9 mouse cellular contexts compared by ENCODE assay signal in genomic region chr19:6297641-6298040, GRCm38 (mm10). TPM values are rescaled to one million over a fixed set of nuclear protein-coding genes. Genes with fewer than 3 reads are reported as not detected.
DNase-seq lines count a peak whose midpoint lies in the region; ATAC-seq and TF ChIP-seq lines count a peak whose summit lies in the region.
"Had no signal": no experiment of that assay in that cellular context is flagged by ENCODE, and none has a peak within 500 bp of the region (broad histone marks: within the 10 kb centered on the region; RNA-seq: fewer than 3 reads in every experiment).

No protein-coding gene starts in this region.

- WGBS in kidney, embryonic 16.5 days: 90% methylated on average over 9 of the region's 9 CpGs
- WGBS in heart, embryonic 12.5 days: 78% methylated on average over 9 of the region's 9 CpGs
- 93% methylated on average over 9 of the region's 9 CpGs for WGBS in midbrain, embryonic 15.5 days

- H3K9me3 ChIP-seq in kidney, embryonic 16.5 days (ENCODE audit: low read length): no peaks in the 10 kb centered on the region
- H3K9me3 ChIP-seq in heart, embryonic 12.5 days (replicated peaks): no peaks in the 10 kb centered on the region
- H3K9me3 ChIP-seq in megakaryocyte, embryonic 14.5 days: no peaks in the 10 kb centered on the region
- no peaks in the 10 kb centered on the region for H3K9me3 ChIP-seq in midbrain, embryonic 15.5 days
- H3K9me3 ChIP-seq: limb, embryonic 12.5 days had no signal

- peak; percentile 43 for DNase-seq in kidney, adult 18-20 months
- peak; percentile 61 to 71 for DNase-seq in adrenal gland, adult 18-20 months (ENCODE audit: low spot score in 2 of 2)
- no peak for DNase-seq in cerebellum, adult 11-12 months
- no peak for DNase-seq in layer of hippocampus, adult 2 months (ENCODE audit: low spot score in 2 of 2)

- no peak overlapping the region for H3K9ac ChIP-seq in kidney, embryonic 16.5 days (replicated peaks; ENCODE audit: low read length)
- peak overlapping the region; percentile 3; the same call in 1 of the 2 replicates for H3K9ac ChIP-seq in heart, embryonic 12.5 days
- H3K9ac ChIP-seq in midbrain, embryonic 15.5 days: no peak overlapping the region
- H3K9ac ChIP-seq: limb, embryonic 12.5 days had no signal

- no peak for TF ChIP-seq CTCF in layer of hippocampus, adult 2 months (conservative IDR thresholded peaks at IDR 0.05)

- no peak overlapping the region for H3K27ac ChIP-seq in kidney, embryonic 16.5 days (ENCODE audit: low read length)
- H3K27ac ChIP-seq in heart, embryonic 12.5 days (ENCODE audit: poor library complexity, severe bottlenecking): peak overlapping the region; percentile 60
- no peak overlapping the region; the same call in 1 of the 2 replicates for H3K27ac ChIP-seq in layer of hippocampus, adult 2 months
- no peak overlapping the region for H3K27ac ChIP-seq in midbrain, embryonic 15.5 days
- H3K27ac ChIP-seq: limb, embryonic 12.5 days had no signal

- H3K4me1 ChIP-seq in kidney, embryonic 16.5 days (ENCODE audit: insufficient read depth, low read length): no peaks in the 10 kb centered on the region
- peaks cover 31% of the 10 kb centered on the region for H3K4me1 ChIP-seq in heart, embryonic 12.5 days (replicated peaks)
- H3K4me1 ChIP-seq in megakaryocyte, embryonic 14.5 days: peaks cover 100% of the 10 kb centered on the region
- H3K4me1 ChIP-seq in midbrain, embryonic 15.5 days: no peaks in the 10 kb centered on the region

- no peak overlapping the region for H3K4me3 ChIP-seq in kidney, embryonic 16.5 days (ENCODE audit: low read length)
- H3K4me3 ChIP-seq in heart, embryonic 12.5 days: no peak overlapping the region
- H3K4me3 ChIP-seq in megakaryocyte, embryonic 14.5 days (replicated peaks): peak overlapping the region; percentile 89
- no peak overlapping the region for H3K4me3 ChIP-seq in layer of hippocampus, adult 2 months
- no peak overlapping the region for H3K4me3 ChIP-seq in midbrain, embryonic 15.5 days
- H3K4me3 ChIP-seq: limb, embryonic 12.5 days had no signal

- peaks cover 54% of the 10 kb centered on the region for H3K36me3 ChIP-seq in kidney, embryonic 16.5 days (ENCODE audit: insufficient read depth, low read length)
- H3K36me3 ChIP-seq in heart, embryonic 12.5 days: peaks cover 75% of the 10 kb centered on the region
- peaks cover 97% of the 10 kb centered on the region for H3K36me3 ChIP-seq in megakaryocyte, embryonic 14.5 days (replicated peaks; ENCODE audit: low read length)
- peaks cover 34% of the 10 kb centered on the region; the same call in 1 of the 2 replicates for H3K36me3 ChIP-seq in midbrain, embryonic 15.5 days (replicated peaks)

- no peak overlapping the region for H3K4me2 ChIP-seq in kidney, embryonic 16.5 days (replicated peaks; ENCODE audit: low read depth, low read length)
- no peak overlapping the region for H3K4me2 ChIP-seq in heart, embryonic 12.5 days
- no peak overlapping the region for H3K4me2 ChIP-seq in midbrain, embryonic 15.5 days
- H3K4me2 ChIP-seq: limb, embryonic 12.5 days had no signal

- no peak for ATAC-seq in kidney, embryonic 16.5 days (ENCODE audit: low FRiP score, low TSS enrichment)
- ATAC-seq in heart, embryonic 12.5 days (ENCODE audit: insufficient number of reproducible peaks, low FRiP score): peak; percentile 82
- no peak for ATAC-seq in midbrain, embryonic 15.5 days (replicated peaks)

- H3K27me3 ChIP-seq in kidney, embryonic 16.5 days (ENCODE audit: insufficient read depth, low read length): no peaks in the 10 kb centered on the region
- no peaks in the 10 kb centered on the region for H3K27me3 ChIP-seq in heart, embryonic 12.5 days (replicated peaks)
- H3K27me3 ChIP-seq in megakaryocyte, embryonic 14.5 days (replicated peaks): no peaks in the 10 kb centered on the region
- no peaks in the 10 kb centered on the region for H3K27me3 ChIP-seq in midbrain, embryonic 15.5 days (replicated peaks)
- H3K27me3 ChIP-seq: limb, embryonic 12.5 days had no signal

RNA-seq across cellular contexts. Expression of gene Cdc42bpg, which starts 8.6 kb away (rescaled TPM):
- 0.80 and 1.5 TPM in 2 replicates for polyA plus RNA-seq in kidney, embryonic 16.5 days (2015; fragmentation: Nextera tagmentation; extraction: Ambion mirVana)
- 10 to 100 TPM; 15.1 to 19.3 TPM for total RNA-seq in adrenal gland, adult 18-20 months (2021)
- 0.34 and 0.44 TPM in 2 replicates for polyA plus RNA-seq in heart, embryonic 12.5 days (2016; fragmentation: Nextera tagmentation; extraction: Ambion mirVana)
- polyA plus RNA-seq in megakaryocyte, embryonic 14.5 days (2012; ENCODE audit: insufficient read depth, low replicate concordance): 4.8 and 6.6 TPM in 2 replicates
- 1 to 10 TPM; 5.0 to 5.6 TPM for total RNA-seq in layer of hippocampus, adult 2 months (2021)
- 0.40 and 0.47 TPM in 2 replicates for polyA plus RNA-seq in midbrain, embryonic 15.5 days (2015; fragmentation: Nextera tagmentation; extraction: Ambion mirVana)

RNA-seq across cellular contexts. Expression of gene Ehd1, which starts 21.1 kb away (rescaled TPM):
- 84.2 and 89.5 TPM in 2 replicates for polyA plus RNA-seq in kidney, embryonic 16.5 days (2015; fragmentation: Nextera tagmentation; extraction: Ambion mirVana)
- total RNA-seq in adrenal gland, adult 18-20 months (2021): 100 to 1,000 TPM; 112 to 157 TPM
- 87.0 and 88.7 TPM in 2 replicates for polyA plus RNA-seq in heart, embryonic 12.5 days (2016; fragmentation: Nextera tagmentation; extraction: Ambion mirVana)
- 474 and 728 TPM in 2 replicates for polyA plus RNA-seq in megakaryocyte, embryonic 14.5 days (2012; ENCODE audit: insufficient read depth, low replicate concordance)
- total RNA-seq in layer of hippocampus, adult 2 months (2021): 10 to 100 TPM; 80.2 to 82.3 TPM
- 107 and 111 TPM in 2 replicates for polyA plus RNA-seq in midbrain, embryonic 15.5 days (2015; fragmentation: Nextera tagmentation; extraction: Ambion mirVana)

RNA-seq across cellular contexts. Expression of gene Men1, which starts 37.1 kb away (rescaled TPM):
- 93.0 and 96.2 TPM in 2 replicates for polyA plus RNA-seq in kidney, embryonic 16.5 days (2015; fragmentation: Nextera tagmentation; extraction: Ambion mirVana)
- total RNA-seq in adrenal gland, adult 18-20 months (2021): 10 to 100 TPM; 48.2 to 54.2 TPM
- 48.7 and 52.1 TPM in 2 replicates for polyA plus RNA-seq in heart, embryonic 12.5 days (2016; fragmentation: Nextera tagmentation; extraction: Ambion mirVana)
- polyA plus RNA-seq in megakaryocyte, embryonic 14.5 days (2012; ENCODE audit: insufficient read depth, low replicate concordance): 70.2 and 174 TPM in 2 replicates
- 10 to 100 TPM; 63.3 to 72.1 TPM for total RNA-seq in layer of hippocampus, adult 2 months (2021)
- 79.8 and 85.6 TPM in 2 replicates for polyA plus RNA-seq in midbrain, embryonic 15.5 days (2015; fragmentation: Nextera tagmentation; extraction: Ambion mirVana)

RNA-seq across cellular contexts. Expression of gene Map4k2, which starts 43.3 kb away (rescaled TPM):
- 25.9 and 28.7 TPM in 2 replicates for polyA plus RNA-seq in kidney, embryonic 16.5 days (2015; fragmentation: Nextera tagmentation; extraction: Ambion mirVana)
- 10 to 100 TPM; 31.1 to 40.1 TPM for total RNA-seq in adrenal gland, adult 18-20 months (2021)
- polyA plus RNA-seq in heart, embryonic 12.5 days (2016; fragmentation: Nextera tagmentation; extraction: Ambion mirVana): 14.1 and 15.7 TPM in 2 replicates
- polyA plus RNA-seq in megakaryocyte, embryonic 14.5 days (2012; ENCODE audit: insufficient read depth, low replicate concordance): 9.3 and 21.8 TPM in 2 replicates
- 100 to 1,000 TPM in 1 of 2 experiments, 10 to 100 TPM in 1; 81.9 to 105 TPM for total RNA-seq in layer of hippocampus, adult 2 months (2021)
- polyA plus RNA-seq in midbrain, embryonic 15.5 days (2015; fragmentation: Nextera tagmentation; extraction: Ambion mirVana): 20.0 and 21.7 TPM in 2 replicates

RNA-seq across cellular contexts. Expression of gene Atg2a, which starts 56.2 kb away (rescaled TPM):
- 12.1 and 13.1 TPM in 2 replicates for polyA plus RNA-seq in kidney, embryonic 16.5 days (2015; fragmentation: Nextera tagmentation; extraction: Ambion mirVana)
- 10 to 100 TPM; 26.4 to 37.1 TPM for total RNA-seq in adrenal gland, adult 18-20 months (2021)
- 10.9 and 13.0 TPM in 2 replicates for polyA plus RNA-seq in heart, embryonic 12.5 days (2016; fragmentation: Nextera tagmentation; extraction: Ambion mirVana)
- 34.7 and 62.6 TPM in 2 replicates for polyA plus RNA-seq in megakaryocyte, embryonic 14.5 days (2012; ENCODE audit: insufficient read depth, low replicate concordance)
- total RNA-seq in layer of hippocampus, adult 2 months (2021): 10 to 100 TPM; 32.5 to 39.0 TPM
- 16.1 and 16.4 TPM in 2 replicates for polyA plus RNA-seq in midbrain, embryonic 15.5 days (2015; fragmentation: Nextera tagmentation; extraction: Ambion mirVana)

Comparison
In these comparisons a context has a peak if more than half of its experiments do, and no peak if none do; other contexts are left out.
1. DNase-seq: peak in kidney, adult 18-20 months (single experiment) and adrenal gland, adult 18-20 months (2 of 2); none in cerebellum, adult 11-12 months (single experiment) and layer of hippocampus, adult 2 months (0 of 2).